Mouse (Mus musculus) v-Abl transformed pro-B cells (cell line): ENCODE measurements around the gene Lmf1.

ENCODE experiments used
- in situ Hi-C, 2 experiments: fragments of 400-800 bp; cut with MboI; formaldehyde crosslinking; loops; one replicate each; pipeline ENCODE4 v1.15.1; 2025; ENCODE audit not compliant: unreplicated experiment in 2 of 2

Gene Lmf1

DNA sequence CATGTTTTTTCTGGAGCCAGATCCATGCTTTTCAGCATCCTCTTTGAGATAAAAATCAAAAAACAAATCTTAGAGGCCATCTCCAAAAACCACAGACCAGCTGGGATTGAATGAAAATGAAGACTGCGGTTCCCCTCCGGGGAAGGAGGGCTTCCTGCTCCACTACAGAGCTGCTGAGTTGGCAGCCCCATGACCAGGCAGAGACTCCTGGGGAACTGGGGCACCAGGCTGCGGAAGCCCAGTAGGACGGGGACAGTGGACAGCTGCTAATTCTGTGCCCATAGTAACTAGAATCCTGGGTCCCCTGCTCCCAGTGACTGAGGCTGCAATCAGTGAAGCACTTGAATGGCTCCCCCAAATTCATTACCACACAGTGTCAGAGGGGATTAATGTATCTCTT is 102.8 kb downstream of the Lmf1 start:
- in situ Hi-C loops: no loop called here

GRCm38 (mm10) chr17:25686323-25686722 is 107.4 kb downstream of the Lmf1 start:
- in situ Hi-C loops: no loop called here

DNA sequence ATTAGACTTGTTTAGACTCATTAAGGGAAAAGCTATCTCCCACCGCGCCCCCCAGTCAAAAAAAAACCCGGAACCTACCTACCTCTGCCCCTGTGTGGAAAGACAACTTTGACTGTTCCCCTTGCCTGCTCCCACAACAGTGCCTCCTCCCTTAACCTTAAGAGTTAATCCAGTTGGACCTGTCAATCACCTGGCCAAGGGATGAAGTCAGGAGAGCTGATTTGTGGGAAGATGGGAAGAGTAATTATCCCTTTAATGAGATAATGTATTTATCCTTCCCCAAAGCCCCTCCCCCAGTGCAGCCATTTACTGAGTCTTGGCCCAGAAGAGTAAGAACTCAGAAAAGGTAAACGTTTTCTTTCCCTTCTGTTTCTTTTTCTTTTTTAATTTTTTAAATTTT is 110.0 kb downstream of the Lmf1 start:
- in situ Hi-C loops: no loop called here

- in situ Hi-C loops: loop anchor here (5.0 kb wide), 5 partner anchors 124 to 294 kb away; partner anchors contain the start of gene Sox8 (in 1 of the 2)
Measured at GRCm38 (mm10) chr17:25696263-25696662, 117.4 kb downstream of the Lmf1 start.

- in situ Hi-C loops: loop anchor here (5.0 kb wide), 5 partner anchors 126 to 296 kb away; partner anchors contain the start of gene Sox8 (in 1 of the 2)
Measured at GRCm38 (mm10) chr17:25698446-25698845, 119.6 kb downstream of the Lmf1 start.

DNA sequence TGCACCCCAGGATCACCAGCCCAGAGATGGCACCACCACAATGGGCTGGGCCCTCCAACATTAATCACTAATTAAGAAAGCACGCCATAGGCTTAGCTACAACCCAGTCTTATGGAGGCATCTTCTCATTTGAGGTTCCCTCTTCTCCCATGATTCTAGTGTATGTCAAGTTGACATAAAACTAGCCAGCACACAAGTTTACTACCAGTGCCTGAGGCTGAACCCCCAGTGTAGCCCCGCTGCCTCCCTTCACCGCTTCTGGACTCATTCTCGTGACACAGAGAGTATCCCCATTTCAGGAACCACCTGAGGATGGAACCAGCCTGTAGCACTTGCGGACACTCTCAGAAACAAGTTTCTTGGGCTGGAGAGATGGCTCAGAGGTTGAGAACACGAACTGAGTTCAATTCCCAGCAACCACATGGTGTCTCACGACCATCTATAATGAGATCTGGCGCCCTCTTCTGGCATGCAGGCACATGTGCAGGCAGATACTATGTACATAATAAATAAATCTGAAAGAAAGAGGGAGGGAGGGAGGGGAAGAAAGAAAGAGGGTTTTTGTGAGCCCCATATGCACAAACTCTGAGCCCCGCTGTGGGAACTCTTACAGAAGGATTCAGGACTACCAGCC is 122.1 kb downstream of the Lmf1 start:
- in situ Hi-C loops: no loop called here

- in situ Hi-C loops: no loop called here
Measured at GRCm38 (mm10) chr17:25709994-25710393, 131.1 kb downstream of the Lmf1 start.

- in situ Hi-C loops: no loop called here
Measured at GRCm38 (mm10) chr17:25711136-25711535, 132.3 kb downstream of the Lmf1 start.
